Mouse (Mus musculus) cerebellum, adult 2 months (tissue): Measurements from ENCODE around the gene Kctd2.

Source experiments
- CTCF ChIP-seq: fragments of 200-500 bp; IDR thresholded peaks from 2 replicates; pipeline ENCODE4 v1.5.1; 2011; ENCODE audit warnings: low read depth, mild to moderate bottlenecking, control low read depth, low read length, moderate library complexity, borderline replicate concordance; ENCODE audit not compliant: insufficient read depth
- POLR2A ChIP-seq: fragments of 200-500 bp; IDR thresholded peaks from 2 replicates; pipeline ENCODE4 v1.6.1; 2011; ENCODE audit warnings: low read length, control low read depth, borderline replicate concordance; ENCODE audit not compliant: insufficient read depth

GRCm38 (mm10) chr11:115382891-115383290, 37.0 kb upstream of the Kctd2 start:
- TF ChIP-seq CTCF (no peak), POLR2A (peak; percentile 28; the same call in 1 of the 2 replicates)
